Mouse (Mus musculus) heart, adult 2 months (tissue): ENCODE data around the gene Igbp1. TPM values are rescaled to one million over a fixed set of nuclear protein-coding genes. Genes with fewer than 3 reads are reported as not detected.
A peak's percentile ranks its signal among the peaks of the same experiment; 100 is the strongest.

Source experiments
- DNase-seq, 2 experiments: peaks; one replicate each; pipeline ENCODE4 v3.0.0; 2021
- H3K27ac ChIP-seq: fragments of 200-600 bp; 2 replicates; pipeline ENCODE4 v1.8.1; 2022
- H3K27me3 ChIP-seq: fragments of 200-500 bp; 2 replicates; pipeline ENCODE4 v1.6.1; 2012; ENCODE audit warnings: mild to moderate bottlenecking, low read length, inconsistent platforms, mixed read lengths; ENCODE audit not compliant: control insufficient read depth, insufficient read depth
- H3K36me3 ChIP-seq: fragments of 200-500 bp; 2 replicates; pipeline ENCODE4 v1.6.1; 2012; ENCODE audit warnings: low read length, inconsistent platforms; ENCODE audit not compliant: control insufficient read depth, insufficient read depth
- H3K4me1 ChIP-seq: fragments of 200-500 bp; 2 replicates; pipeline ENCODE4 v1.6.1; 2011; ENCODE audit warnings: low read length; ENCODE audit not compliant: control insufficient read depth, insufficient read depth
- H3K4me3 ChIP-seq: fragments of 200-600 bp; 2 replicates; pipeline ENCODE4 v1.8.1; 2022
- H3K79me2 ChIP-seq: fragments of 200-500 bp; replicated peaks from 2 replicates; pipeline ENCODE4 v1.6.1; 2012; ENCODE audit warnings: mild to moderate bottlenecking, inconsistent platforms, low read length, moderate library complexity, mixed read lengths; ENCODE audit not compliant: control insufficient read depth, insufficient read depth
- H3K9ac ChIP-seq: fragments of 200-500 bp; 2 replicates; pipeline ENCODE4 v1.6.1; 2012; ENCODE audit warnings: low read depth, mild to moderate bottlenecking, control low read depth, inconsistent platforms, low read length, mixed read lengths
- CTCF ChIP-seq: fragments of 200-600 bp; IDR thresholded peaks from 2 replicates; pipeline ENCODE4 v1.8.1; 2022; ENCODE audit warnings: antibody characterized with exemption, mild to moderate bottlenecking, moderate library complexity
- EP300 ChIP-seq: fragments of 200-500 bp; IDR thresholded peaks from 2 replicates; pipeline ENCODE4 v1.6.1; 2011; ENCODE audit warnings: low read depth, low read length, control low read depth; ENCODE audit not compliant: insufficient read depth
- POLR2A ChIP-seq: fragments of 200-500 bp; IDR thresholded peaks from 2 replicates; pipeline ENCODE4 v1.6.1; 2011; ENCODE audit warnings: mild to moderate bottlenecking, low read depth, low read length, control low read depth; ENCODE audit not compliant: insufficient read depth
- WGBS: fragments of 180-500 bp; shearing (Covaris S2); methylation state at CpG from one replicate; pipeline ENCODE4 v1.1.7; 2018; 5-methylcytosine and 5-hydroxymethylcytosine counted together
- intact Hi-C: fragments of 180-260 bp; cut with DNase I; formaldehyde crosslinking; loops from one replicate; pipeline ENCODE4 v1.15.1; 2025
- polyA plus RNA-seq: library from polyadenylated mRNA; depleted of rRNA; stranded (reverse); fragments of >200 nt; gene quantifications from 2 replicates; pipeline ENCODE4 v1.2.3, GENCODE M21; 2012
- total RNA-seq, 2 experiments: library from RNA; stranded (reverse); gene quantifications; 2 replicates each; pipeline ENCODE4 v1.2.3; 2021

Gene Igbp1
- total and polyA plus RNA-seq, 3 experiments: 18.7 to 41.9 (median 34.9) TPM

DNA sequence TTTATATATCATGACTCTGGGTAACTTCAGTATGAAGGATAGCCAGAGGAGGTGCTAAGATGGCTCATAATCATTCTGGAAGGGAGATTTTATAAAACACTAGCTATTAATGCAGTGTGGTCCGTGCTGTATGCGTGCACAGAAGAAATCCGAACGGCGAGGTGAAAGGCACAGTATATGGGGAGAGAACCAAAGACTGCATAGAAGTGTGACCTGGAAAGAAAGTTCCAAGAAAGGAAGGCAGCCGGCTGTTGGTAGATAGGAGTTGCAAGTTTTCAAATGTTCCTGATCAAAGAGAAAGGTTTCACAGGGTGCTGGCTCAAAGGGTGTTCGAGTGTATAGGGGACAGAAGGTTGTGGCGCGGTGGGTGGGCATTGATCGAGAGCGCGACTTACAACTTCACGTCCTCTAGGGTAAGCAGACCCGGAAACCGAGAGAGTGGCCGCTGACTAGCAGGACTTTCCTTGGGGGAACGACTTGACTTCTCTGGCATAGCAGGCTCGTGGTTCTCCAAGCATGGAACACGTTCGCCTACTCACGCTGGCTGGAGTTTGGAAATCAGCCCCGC is 507 bp upstream of the Igbp1 start:
- no peak for TF ChIP-seq CTCF
- TF ChIP-seq EP300: no peak
- no peak for TF ChIP-seq POLR2A
- H3K27ac ChIP-seq: no peak overlapping the region
- no peaks in the 10 kb centered on the region for H3K79me2 ChIP-seq
- peak overlapping the region; percentile 48 for H3K9ac ChIP-seq
- intact Hi-C loops: no loop called here
- no peaks in the 10 kb centered on the region for H3K27me3 ChIP-seq
- no peaks in the 10 kb centered on the region for H3K4me1 ChIP-seq
- no peak for DNase-seq
- H3K36me3 ChIP-seq: no peaks in the 10 kb centered on the region; the same call in 1 of the 2 replicates
- peak overlapping the region; percentile 52 for H3K4me3 ChIP-seq
- WGBS: 20% methylated on average over 22 of the region's 22 CpGs

DNA sequence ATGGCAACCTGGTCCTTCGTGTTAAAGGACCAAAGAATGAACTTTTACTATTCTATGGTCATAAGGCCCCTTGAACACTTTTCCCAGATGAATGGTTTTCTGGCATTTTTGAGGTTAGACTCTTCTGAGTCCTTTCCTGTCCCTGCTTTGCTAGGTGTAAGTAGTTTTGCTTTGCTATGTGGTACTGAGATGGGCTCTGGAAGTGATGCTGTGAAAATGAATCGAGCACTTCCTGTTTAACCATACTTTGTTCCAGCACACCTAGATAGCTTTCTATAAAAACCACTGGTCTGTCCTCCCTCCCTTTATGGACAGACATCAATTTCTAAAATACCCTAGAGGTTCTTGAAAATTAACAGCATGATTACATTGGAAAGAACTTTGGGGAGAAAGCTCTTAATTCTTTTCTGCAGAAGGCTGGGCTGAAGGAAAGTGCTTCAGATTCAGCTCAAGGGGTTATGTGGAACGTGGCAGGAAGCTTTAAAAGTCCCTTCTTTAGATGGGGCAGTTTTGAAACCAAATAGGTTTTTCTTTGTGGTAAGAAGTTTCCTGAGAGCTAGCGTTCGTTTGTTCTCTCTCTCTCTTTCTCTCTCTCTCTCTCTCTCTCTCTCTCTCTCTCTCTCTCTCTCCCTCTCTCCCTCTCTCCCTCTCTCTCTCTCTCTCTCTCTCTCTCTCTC is 10.2 kb downstream of the Igbp1 start:
- intact Hi-C loops: no loop called here
- no peak for TF ChIP-seq EP300
- no peak for TF ChIP-seq CTCF
- TF ChIP-seq POLR2A: no peak
- Histone ChIP-seq H3K9ac (no peak overlapping the region), H3K36me3 (no peaks in the 10 kb centered on the region), H3K4me3 (no peak overlapping the region), H3K27ac (no peak overlapping the region), H3K4me1 (no peaks in the 10 kb centered on the region), H3K27me3 (no peaks in the 10 kb centered on the region), H3K79me2 (no peaks in the 10 kb centered on the region)
- 77% methylated on average over 5 of the region's 5 CpGs for WGBS
- no peak for DNase-seq

DNA sequence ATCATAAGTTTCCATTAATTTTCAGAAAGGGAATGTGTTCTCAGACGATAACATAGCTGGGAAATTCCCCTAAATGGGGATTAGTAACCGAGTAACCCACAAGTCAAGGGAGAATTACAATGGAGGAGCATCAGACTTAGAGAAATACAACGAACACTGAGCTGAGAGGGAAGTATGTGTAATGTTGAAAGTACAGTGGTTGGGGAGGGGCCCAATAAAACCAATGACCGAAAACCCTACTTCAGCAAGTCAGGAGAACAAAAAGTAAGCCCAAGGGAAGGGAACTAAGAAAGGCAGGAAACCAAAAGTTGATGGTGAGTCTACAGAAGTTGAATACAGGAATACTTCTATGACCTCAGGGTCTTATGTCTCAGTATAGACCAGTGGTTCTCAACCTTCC is 14.1 kb downstream of the Igbp1 start:
- no peak for TF ChIP-seq CTCF
- TF ChIP-seq POLR2A: no peak
- no peak for TF ChIP-seq EP300
- Histone ChIP-seq H3K36me3 (no peaks in the 10 kb centered on the region), H3K4me3 (no peak overlapping the region), H3K27ac (no peak overlapping the region), H3K9ac (no peak overlapping the region), H3K27me3 (no peaks in the 10 kb centered on the region), H3K4me1 (no peaks in the 10 kb centered on the region), H3K79me2 (no peaks in the 10 kb centered on the region)
- 76% methylated on average over 4 of the region's 4 CpGs for WGBS
- intact Hi-C loops: no loop called here
- no peak for DNase-seq

DNA sequence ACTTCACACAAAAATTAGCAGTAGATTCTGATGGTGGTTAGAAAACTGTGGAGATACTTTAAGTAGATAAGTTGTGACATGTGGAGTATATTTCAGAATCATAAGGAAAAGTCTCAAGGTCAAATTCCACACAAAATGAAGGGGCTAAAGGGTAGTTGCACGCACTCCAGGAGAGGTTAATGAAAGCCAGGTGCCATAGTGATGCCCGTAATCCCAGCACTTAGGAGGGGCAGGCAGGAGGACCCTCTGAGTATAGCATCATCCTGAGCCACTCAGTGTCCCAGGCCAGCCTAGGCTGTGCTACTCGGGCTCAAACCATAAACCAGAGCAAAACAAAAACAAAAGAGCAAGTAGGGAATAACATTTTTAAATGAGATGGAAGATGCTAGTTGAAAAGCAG is 15.8 kb downstream of the Igbp1 start:
- H3K4me1 ChIP-seq: no peaks in the 10 kb centered on the region
- no peak overlapping the region for H3K4me3 ChIP-seq
- no peak for DNase-seq
- intact Hi-C loops: no loop called here
- no peaks in the 10 kb centered on the region for H3K79me2 ChIP-seq
- no peak overlapping the region for H3K27ac ChIP-seq
- WGBS: 85% methylated on average over 3 of the region's 3 CpGs
- no peak for TF ChIP-seq EP300
- TF ChIP-seq CTCF: no peak
- TF ChIP-seq POLR2A: no peak
- H3K9ac ChIP-seq: no peak overlapping the region
- H3K36me3 ChIP-seq: no peaks in the 10 kb centered on the region
- H3K27me3 ChIP-seq: no peaks in the 10 kb centered on the region

DNA sequence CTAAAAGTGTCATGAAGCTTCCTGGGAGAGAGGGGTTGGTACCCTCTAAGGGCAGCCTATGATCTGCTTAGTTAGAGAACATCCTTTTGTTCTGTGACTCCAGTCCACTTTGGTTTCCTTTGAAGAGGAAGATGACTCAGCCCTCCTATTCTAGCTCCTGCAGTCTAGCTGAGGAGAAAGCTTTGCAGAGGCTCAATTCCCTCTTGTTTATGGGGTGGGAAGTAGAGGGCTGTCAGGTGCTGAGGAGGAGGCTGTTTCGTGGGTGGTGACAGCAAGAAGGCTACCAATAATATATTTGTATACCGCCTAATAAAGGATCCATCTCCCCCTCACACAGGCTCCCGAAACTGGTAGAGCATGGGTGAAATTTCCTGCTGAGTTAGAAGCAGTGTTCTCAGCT is 22.6 kb downstream of the Igbp1 start:
- H3K4me1 ChIP-seq: no peaks in the 10 kb centered on the region
- H3K79me2 ChIP-seq: no peaks in the 10 kb centered on the region
- TF ChIP-seq POLR2A: no peak
- no peak for DNase-seq
- WGBS: 84% methylated on average over 3 of the region's 3 CpGs
- no peak overlapping the region for H3K4me3 ChIP-seq
- no peak overlapping the region for H3K27ac ChIP-seq
- H3K9ac ChIP-seq: no peak overlapping the region
- no peaks in the 10 kb centered on the region for H3K36me3 ChIP-seq
- intact Hi-C loops: no loop called here
- no peaks in the 10 kb centered on the region for H3K27me3 ChIP-seq

DNA sequence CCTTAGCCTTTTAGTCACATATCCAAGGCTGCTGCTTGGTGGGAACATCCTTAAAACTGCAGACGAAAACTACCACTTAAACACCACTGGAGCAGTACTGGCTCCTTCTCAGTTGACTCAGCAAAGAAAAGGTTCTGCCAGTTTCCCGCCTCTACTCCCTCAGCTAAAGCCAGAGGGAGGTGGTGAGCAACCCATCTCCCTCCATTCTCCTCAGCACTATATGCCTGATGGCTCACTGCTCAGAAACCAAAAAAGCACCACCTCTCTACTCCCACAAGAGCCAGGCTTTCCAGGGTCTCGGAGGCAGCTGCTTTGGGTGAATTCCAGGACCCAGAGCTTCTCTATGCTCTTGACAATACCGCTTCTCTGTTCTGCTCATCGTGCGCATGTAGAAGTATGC is 23.5 kb downstream of the Igbp1 start:
- no peak overlapping the region for H3K27ac ChIP-seq
- H3K36me3 ChIP-seq: no peaks in the 10 kb centered on the region
- TF ChIP-seq CTCF (no peak), EP300 (no peak), POLR2A (no peak)
- no peaks in the 10 kb centered on the region for H3K4me1 ChIP-seq
- DNase-seq: no peak
- H3K27me3 ChIP-seq: no peaks in the 10 kb centered on the region
- H3K4me3 ChIP-seq: no peak overlapping the region
- WGBS: 87% methylated on average over 6 of the region's 6 CpGs
- H3K9ac ChIP-seq: no peak overlapping the region
- no peaks in the 10 kb centered on the region for H3K79me2 ChIP-seq
- intact Hi-C loops: no loop called here
